Mouse (Mus musculus) stomach, postnatal 0 days (tissue): ENCODE data around the gene Otop1.

Source experiments
- CTCF ChIP-seq: IDR thresholded peaks from 2 replicates; pipeline ENCODE4 v1.5.1; 2016; ENCODE audit warnings: antibody characterized with exemption, low read depth, mild to moderate bottlenecking, moderate library complexity
- EP300 ChIP-seq: optimal IDR thresholded peaks from 2 replicates; pipeline ENCODE3; 2016; ENCODE audit warnings: antibody characterized with exemption

DNA sequence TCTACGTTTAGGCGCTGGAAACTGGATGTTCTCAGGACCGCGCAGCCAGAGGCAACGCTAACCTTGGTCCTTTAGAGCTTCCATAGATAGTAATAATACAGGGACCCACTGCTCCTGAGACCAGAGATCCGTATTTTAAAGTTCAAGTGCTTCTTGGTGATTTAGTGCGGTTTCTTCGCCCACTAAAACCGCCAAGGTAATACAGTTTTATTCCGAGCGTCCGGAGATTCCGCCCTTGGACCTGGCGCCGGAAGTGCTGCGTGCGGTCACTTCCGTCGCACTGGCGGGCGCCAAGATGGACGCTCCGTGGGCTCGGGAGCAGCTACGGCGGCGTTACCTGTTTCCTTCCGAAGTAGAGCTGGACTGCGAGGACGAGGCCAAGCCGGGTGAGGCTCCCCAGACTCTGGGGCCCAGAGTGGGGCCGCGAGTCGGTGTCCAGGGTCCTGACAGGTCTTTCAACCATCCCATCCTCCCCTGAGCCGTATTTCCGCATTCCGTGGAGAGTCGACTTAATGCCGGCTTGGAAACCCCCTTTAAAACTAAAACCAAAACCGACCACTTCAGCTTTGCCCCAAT lies 15.6 kb upstream of the Otop1 start, which contains the start of gene Tmem128:
- TF ChIP-seq CTCF (no peak), EP300 (no peak)
